Mouse (Mus musculus) CD4-positive, CD25-positive, alpha-beta regulatory T cell, adult 2 months (primary cell): Measurements from ENCODE around the gene Gpbar1.
"Not testable (repeated sequence)": the region's sequence is repeated elsewhere in the genome, so short reads cannot be mapped to it uniquely, and the experiment has no call there.

ENCODE experiments used
- DNase-seq: peaks from one replicate; pipeline ENCODE4 v3.0.0-alpha.2; 2012; ENCODE audit warnings: low read depth, low spot score

Gpbar1 gene

GRCm38 (mm10) chr1:74277883-74278537 lies 340 bp upstream of the Gpbar1 start:
- DNase-seq, result no peak

GRCm38 (mm10) chr1:74278988-74279387 lies 638 bp downstream of the Gpbar1 start:
- DNase-seq, result no peak

GRCm38 (mm10) chr1:74280591-74281325 lies 2.4 kb downstream of the Gpbar1 start:
- no peak for DNase-seq

- no peak for DNase-seq
Observed at GRCm38 (mm10) chr1:74281372-74281771, 3.0 kb downstream of the Gpbar1 start.

- no peak for DNase-seq
Observed at GRCm38 (mm10) chr1:74281886-74282285, 3.5 kb downstream of the Gpbar1 start.

GRCm38 (mm10) chr1:74282896-74283625 lies 4.7 kb downstream of the Gpbar1 start:
- DNase-seq, result no peak

GRCm38 (mm10) chr1:74283686-74284463 lies 5.5 kb downstream of the Gpbar1 start:
- DNase-seq, result peak; percentile 74

- DNase-seq, result peak; percentile 100
Observed at GRCm38 (mm10) chr1:74284543-74285160, 6.3 kb downstream of the Gpbar1 start, which contains the start of the genes Aamp and Pnkd. Gene Aamp (minus strand): TSS chr1:74284738. Gene Pnkd (plus strand): TSS chr1:74284930.

GRCm38 (mm10) chr1:74285212-74286010 lies 7.1 kb downstream of the Gpbar1 start:
- DNase-seq, result no peak

GRCm38 (mm10) chr1:74286869-74287607 lies 8.7 kb downstream of the Gpbar1 start:
- DNase-seq, result not testable (repeated sequence)

- DNase-seq, result no peak
Observed at GRCm38 (mm10) chr1:74288327-74288726, 10.0 kb downstream of the Gpbar1 start.

- no peak for DNase-seq
Observed at GRCm38 (mm10) chr1:74289248-74289647, 10.9 kb downstream of the Gpbar1 start.

GRCm38 (mm10) chr1:74289740-74290139 lies 11.4 kb downstream of the Gpbar1 start:
- no peak for DNase-seq

GRCm38 (mm10) chr1:74290141-74290540 lies 11.8 kb downstream of the Gpbar1 start:
- no peak for DNase-seq

- no peak for DNase-seq
Observed at GRCm38 (mm10) chr1:74292331-74293020, 14.1 kb downstream of the Gpbar1 start.

GRCm38 (mm10) chr1:74293306-74293960 lies 15.1 kb downstream of the Gpbar1 start:
- no peak for DNase-seq

- no peak for DNase-seq
Observed at GRCm38 (mm10) chr1:74294090-74294643, 15.8 kb downstream of the Gpbar1 start.
